Mouse (Mus musculus): ENCODE data around the gene Akap8.

Gene Akap8

GRCm38 (mm10) chr17:32284262-32285137 lies 36.5 kb downstream of the Akap8 start, which contains the start of gene Brd4:
Gene Brd4, minus strand, starts transcription at chr17:32284722.
- peak; percentile 97 for ATAC-seq (ENCODE audit: low TSS enrichment)

- ATAC-seq (ENCODE audit: low TSS enrichment) = peak; percentile 36
Measured at GRCm38 (mm10) chr17:32283771-32284221, 37.2 kb downstream of the Akap8 start.

- no peak for ATAC-seq (ENCODE audit: low TSS enrichment)
Measured at GRCm38 (mm10) chr17:32283341-32283740, 37.7 kb downstream of the Akap8 start.

GRCm38 (mm10) chr17:32281611-32282310 lies 39.3 kb downstream of the Akap8 start:
- no peak for ATAC-seq (ENCODE audit: low TSS enrichment)

GRCm38 (mm10) chr17:32281126-32281525 lies 39.9 kb downstream of the Akap8 start:
- no peak for ATAC-seq (ENCODE audit: low TSS enrichment)

GRCm38 (mm10) chr17:32280575-32280974 lies 40.5 kb downstream of the Akap8 start:
- no peak for ATAC-seq (ENCODE audit: low TSS enrichment)

GRCm38 (mm10) chr17:32277201-32277600 lies 43.8 kb downstream of the Akap8 start:
- ATAC-seq (ENCODE audit: low TSS enrichment) = no peak

- no peak for ATAC-seq (ENCODE audit: low TSS enrichment)
Measured at GRCm38 (mm10) chr17:32275568-32275967, 45.5 kb downstream of the Akap8 start.

- no peak for ATAC-seq (ENCODE audit: low TSS enrichment)
Measured at GRCm38 (mm10) chr17:32269151-32269550, 51.9 kb downstream of the Akap8 start.

- no peak for ATAC-seq (ENCODE audit: low TSS enrichment)
Measured at GRCm38 (mm10) chr17:32268540-32268960, 52.5 kb downstream of the Akap8 start.

GRCm38 (mm10) chr17:32268096-32268495 lies 52.9 kb downstream of the Akap8 start:
- no peak for ATAC-seq (ENCODE audit: low TSS enrichment)

- ATAC-seq (ENCODE audit: low TSS enrichment) = no peak
Measured at GRCm38 (mm10) chr17:32267617-32268016, 53.4 kb downstream of the Akap8 start.

GRCm38 (mm10) chr17:32263672-32264071 lies 57.4 kb downstream of the Akap8 start:
- ATAC-seq (ENCODE audit: low TSS enrichment) = 0 out of 2 replicates have a peak, but pooled peaks have one; percentile 34

- ATAC-seq (ENCODE audit: low TSS enrichment) = peak; percentile 16; the same call in 1 of the 2 replicates
Measured at GRCm38 (mm10) chr17:32262831-32263559, 58.0 kb downstream of the Akap8 start.

GRCm38 (mm10) chr17:32258869-32259268 lies 62.2 kb downstream of the Akap8 start:
- no peak for ATAC-seq (ENCODE audit: low TSS enrichment)

- no peak for ATAC-seq (ENCODE audit: low TSS enrichment)
Measured at GRCm38 (mm10) chr17:32257944-32258343, 63.1 kb downstream of the Akap8 start.

GRCm38 (mm10) chr17:32257452-32257851 lies 63.6 kb downstream of the Akap8 start:
- no peak for ATAC-seq (ENCODE audit: low TSS enrichment)

- ATAC-seq (ENCODE audit: low TSS enrichment) = no peak
Measured at GRCm38 (mm10) chr17:32256896-32257295, 64.1 kb downstream of the Akap8 start.
